Mouse (Mus musculus) heart, embryonic 11.5 days (tissue): ENCODE results near the gene Ssh2. TPM values are rescaled to one million over a fixed set of nuclear protein-coding genes. Genes with fewer than 3 reads are reported as not detected.
"Not testable (repeated sequence)": the region's sequence is repeated elsewhere in the genome, so short reads cannot be mapped to it uniquely, and the experiment has no call there.

ENCODE experiments used
- ATAC-seq: fragments of 200-750 bp; cut with Nextera tagmentation; replicated peaks from 2 replicates; pipeline ENCODE4 v1.8.0; 2017; ENCODE audit warnings: moderate library complexity; ENCODE audit not compliant: insufficient number of reproducible peaks, low FRiP score, low TSS enrichment
- H3K27ac ChIP-seq: fragments of 300-500 bp; sonication (generic); 2 replicates; pipeline ENCODE4 v1.5.1; 2014; ENCODE audit warnings: mild to moderate bottlenecking, low read depth, low read length
- H3K27me3 ChIP-seq: fragments of 300-500 bp; sonication (generic); 2 replicates; pipeline ENCODE4 v1.6.1; 2014; ENCODE audit warnings: mild to moderate bottlenecking, low read length, mixed read lengths; ENCODE audit not compliant: control insufficient read depth, insufficient read depth
- H3K36me3 ChIP-seq: fragments of 300-500 bp; sonication (generic); 2 replicates; pipeline ENCODE4 v1.6.1; 2014; ENCODE audit warnings: mild to moderate bottlenecking, low read length, moderate library complexity, mixed read lengths; ENCODE audit not compliant: control insufficient read depth, insufficient read depth
- H3K4me1 ChIP-seq: fragments of 300-500 bp; sonication (generic); 2 replicates; pipeline ENCODE4 v1.6.1; 2014; ENCODE audit warnings: low read length; ENCODE audit not compliant: control insufficient read depth, insufficient read depth
- H3K4me2 ChIP-seq: fragments of 300-500 bp; sonication (generic); 2 replicates; pipeline ENCODE4 v1.6.1; 2014; ENCODE audit warnings: mild to moderate bottlenecking, moderate library complexity
- H3K4me3 ChIP-seq: fragments of 300-500 bp; sonication (generic); 2 replicates; pipeline ENCODE4 v1.5.1; 2014; ENCODE audit warnings: low read depth, low read length
- H3K9ac ChIP-seq: fragments of 300-500 bp; sonication (generic); 2 replicates; pipeline ENCODE4 v1.6.1; 2014; ENCODE audit warnings: mild to moderate bottlenecking, low read depth, low read length, moderate library complexity
- H3K9me3 ChIP-seq: fragments of 300-500 bp; sonication (generic); replicated peaks from 2 replicates; pipeline ENCODE4 v1.6.1; 2016; ENCODE audit warnings: low read length; ENCODE audit not compliant: control insufficient read depth
- WGBS: fragments of 180-500 bp; shearing (Covaris S2); extraction: QIAGEN DNeasy Blood & Tissue Kit; methylation state at CpG from one replicate; pipeline ENCODE4 v1.1.7; 2014; ENCODE audit not compliant: insufficient replicate concordance; 5-methylcytosine and 5-hydroxymethylcytosine counted together
- polyA plus RNA-seq: library from polyadenylated mRNA; unstranded; fragments of >200 nt; fragmentation: Nextera tagmentation; extraction: Ambion mirVana; gene quantifications from 2 replicates; pipeline ENCODE4 v1.2.1, GENCODE M21; 2014

The Ssh2 gene
- polyA plus RNA-seq, 1 experiment from 2014 or later: 22.8 TPM

GRCm38 (mm10) chr11:77293673-77294072 lies 77.6 kb downstream of the Ssh2 start:
- not testable (repeated sequence) for H3K4me3 ChIP-seq, H3K27ac ChIP-seq, ATAC-seq, H3K4me1 ChIP-seq, H3K9me3 ChIP-seq, H3K4me2 ChIP-seq, H3K9ac ChIP-seq, H3K36me3 ChIP-seq, H3K27me3 ChIP-seq
- 90% methylated on average over 7 of the region's 11 CpGs for WGBS

DNA sequence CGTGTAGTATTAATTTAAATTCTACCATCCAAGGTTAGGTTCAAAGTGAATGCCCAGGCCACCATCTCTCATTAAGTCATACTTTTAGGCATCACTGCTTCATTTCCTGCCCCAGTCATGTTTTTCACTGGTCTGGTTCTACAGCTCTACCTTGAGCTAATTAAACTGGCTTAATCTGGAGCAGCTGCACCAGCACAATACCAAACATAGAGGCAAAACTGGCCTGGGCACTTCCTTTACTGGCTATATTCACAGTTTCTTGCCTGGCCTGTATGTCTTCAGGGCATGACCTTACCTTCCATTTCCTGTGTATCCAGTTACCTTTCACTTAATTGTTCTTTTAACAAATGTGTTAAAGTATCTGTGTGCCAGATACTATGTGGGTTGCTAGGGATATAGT lies 81.2 kb downstream of the Ssh2 start:
- Histone ChIP-seq H3K4me3 (no peak overlapping the region), H3K27me3 (no peaks in the 10 kb centered on the region), H3K9me3 (no peaks in the 10 kb centered on the region), H3K4me2 (no peak overlapping the region), H3K27ac (no peak overlapping the region), H3K36me3 (no peaks in the 10 kb centered on the region), H3K4me1 (no peaks in the 10 kb centered on the region), H3K9ac (no peak overlapping the region)
- no peak for ATAC-seq
- WGBS: 91% methylated on average over 1 of the region's 1 CpGs

GRCm38 (mm10) chr11:77307205-77307604 lies 91.1 kb downstream of the Ssh2 start:
- H3K4me1 ChIP-seq: no peaks in the 10 kb centered on the region
- no peaks in the 10 kb centered on the region for H3K9me3 ChIP-seq
- 56% methylated on average over 3 of the region's 3 CpGs for WGBS
- no peak for ATAC-seq
- no peak overlapping the region for H3K4me3 ChIP-seq
- no peak overlapping the region for H3K27ac ChIP-seq
- no peaks in the 10 kb centered on the region for H3K36me3 ChIP-seq
- H3K4me2 ChIP-seq: no peak overlapping the region
- H3K9ac ChIP-seq: no peak overlapping the region
- no peaks in the 10 kb centered on the region for H3K27me3 ChIP-seq

DNA sequence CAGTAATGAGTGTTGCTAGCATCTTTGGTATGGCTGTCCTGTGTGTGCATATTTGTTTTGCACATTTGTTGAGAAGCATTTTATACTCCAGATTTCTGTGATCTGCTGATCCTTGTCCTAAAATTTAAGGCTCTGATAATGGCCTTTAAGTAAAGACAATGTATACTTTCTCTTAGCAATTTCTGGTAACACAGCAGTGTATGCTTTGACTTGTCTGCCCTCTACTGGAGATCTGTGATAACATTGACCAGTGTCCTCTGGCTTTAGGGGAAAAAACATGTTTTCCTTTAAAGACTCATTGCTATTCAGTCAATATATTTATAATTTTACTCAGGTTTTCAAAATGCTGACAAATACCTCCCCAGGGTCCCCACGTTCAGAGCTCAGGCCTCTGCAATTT lies 92.4 kb downstream of the Ssh2 start:
- H3K9me3 ChIP-seq: no peaks in the 10 kb centered on the region
- 8% methylated on average over 1 of the region's 1 CpGs for WGBS
- H3K9ac ChIP-seq: no peak overlapping the region
- peaks cover under 1% of the 10 kb centered on the region for H3K4me1 ChIP-seq
- ATAC-seq: no peak
- no peak overlapping the region for H3K4me3 ChIP-seq
- no peak overlapping the region for H3K4me2 ChIP-seq
- no peak overlapping the region for H3K27ac ChIP-seq
- no peaks in the 10 kb centered on the region for H3K27me3 ChIP-seq
- no peaks in the 10 kb centered on the region for H3K36me3 ChIP-seq

DNA sequence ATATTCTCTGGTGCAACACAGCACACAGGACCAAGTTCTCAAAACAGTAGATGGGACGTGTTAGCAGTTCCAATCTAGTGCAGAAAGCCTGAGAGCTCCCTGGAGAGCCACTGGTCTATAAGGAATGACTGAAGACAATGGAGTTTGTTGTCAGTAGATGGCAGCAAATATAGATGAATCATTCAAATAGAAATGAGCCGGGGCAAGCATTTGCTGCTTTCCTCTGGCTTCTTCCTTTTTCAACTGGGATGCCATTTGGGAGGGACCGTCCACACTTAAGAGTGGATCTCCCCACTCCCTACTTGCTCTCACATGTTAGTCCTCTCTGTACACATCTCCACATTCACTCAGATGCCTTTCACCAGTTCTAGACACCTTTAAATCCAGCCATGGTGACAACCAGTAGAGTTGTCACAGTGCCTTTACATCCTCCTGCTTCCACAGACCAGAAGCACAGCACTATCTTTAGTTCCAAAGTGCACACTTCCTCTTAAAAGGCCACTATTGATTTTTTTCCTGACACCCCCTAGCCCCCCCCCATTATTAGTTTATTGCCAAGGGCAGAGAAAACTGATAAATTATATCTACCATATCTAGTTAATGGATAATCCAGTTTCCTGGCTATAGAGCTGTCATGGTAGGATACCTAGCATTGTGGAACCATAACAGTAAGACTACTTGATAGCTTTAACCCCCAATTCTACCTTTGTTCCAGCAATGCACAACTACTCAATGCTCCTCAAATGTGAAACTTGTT lies 101.8 kb downstream of the Ssh2 start:
- Histone ChIP-seq H3K36me3 (no peaks in the 10 kb centered on the region), H3K9ac (no peak overlapping the region), H3K27ac (no peak overlapping the region), H3K9me3 (no peaks in the 10 kb centered on the region), H3K4me1 (peaks cover 9% of the 10 kb centered on the region), H3K27me3 (no peaks in the 10 kb centered on the region), H3K4me2 (no peak overlapping the region), H3K4me3 (no peak overlapping the region)
- 36% methylated on average over 3 of the region's 3 CpGs for WGBS
- ATAC-seq: no peak

GRCm38 (mm10) chr11:77318478-77319118 lies 102.5 kb downstream of the Ssh2 start:
- H3K27me3 ChIP-seq: no peaks in the 10 kb centered on the region

DNA sequence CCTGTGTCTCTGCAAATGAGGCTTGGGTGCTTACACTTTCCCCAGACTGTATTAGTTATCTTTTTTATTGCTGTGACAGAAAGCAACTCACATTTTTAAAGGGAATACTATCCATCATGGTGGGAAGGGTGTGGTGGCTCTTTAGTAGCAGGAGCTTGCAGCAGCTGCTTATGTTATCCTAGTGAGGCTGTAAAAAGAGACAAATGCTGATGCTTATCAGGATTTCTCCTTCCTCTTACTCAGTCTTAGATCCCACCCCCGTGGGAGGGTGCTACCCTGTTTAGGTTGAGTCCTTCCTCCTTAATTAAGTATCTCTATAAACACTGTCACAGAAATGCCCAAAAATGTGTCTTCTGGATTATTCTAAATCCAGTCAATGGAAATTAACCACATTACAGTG lies 105.1 kb downstream of the Ssh2 start:
- no peak overlapping the region for H3K4me3 ChIP-seq
- H3K27me3 ChIP-seq: no peaks in the 10 kb centered on the region
- H3K9ac ChIP-seq: no peak overlapping the region
- 0 out of 2 replicates have a peak, but pooled peaks cover 3% of the 10 kb centered on the region for H3K4me1 ChIP-seq
- no peak for ATAC-seq
- no peak overlapping the region for H3K4me2 ChIP-seq
- H3K36me3 ChIP-seq: no peaks in the 10 kb centered on the region
- 43% methylated on average over 1 of the region's 1 CpGs for WGBS
- no peaks in the 10 kb centered on the region for H3K9me3 ChIP-seq
- no peak overlapping the region for H3K27ac ChIP-seq

More at GRCm38 (mm10) chr11:77318478-77319118, 102.5 kb downstream of the Ssh2 start:
- no peak for ATAC-seq
- no peak overlapping the region for H3K4me3 ChIP-seq
- H3K27ac ChIP-seq: no peak overlapping the region
- no peak overlapping the region for H3K4me2 ChIP-seq
- H3K4me1 ChIP-seq: peaks cover 8% of the 10 kb centered on the region; the same call in 1 of the 2 replicates
- no peak overlapping the region for H3K9ac ChIP-seq
- no peaks in the 10 kb centered on the region for H3K9me3 ChIP-seq
- H3K36me3 ChIP-seq: no peaks in the 10 kb centered on the region

GRCm38 (mm10) chr11:77330529-77330928 lies 114.4 kb downstream of the Ssh2 start:
- H3K9me3 ChIP-seq: no peaks in the 10 kb centered on the region
- 73% methylated on average over 2 of the region's 2 CpGs for WGBS
- no peaks in the 10 kb centered on the region for H3K27me3 ChIP-seq
- no peaks in the 10 kb centered on the region for H3K36me3 ChIP-seq
- H3K4me2 ChIP-seq: no peak overlapping the region
- no peak overlapping the region for H3K9ac ChIP-seq
- peaks cover 6% of the 10 kb centered on the region for H3K4me1 ChIP-seq
- no peak overlapping the region for H3K4me3 ChIP-seq
- no peak overlapping the region for H3K27ac ChIP-seq
- ATAC-seq: no peak

DNA sequence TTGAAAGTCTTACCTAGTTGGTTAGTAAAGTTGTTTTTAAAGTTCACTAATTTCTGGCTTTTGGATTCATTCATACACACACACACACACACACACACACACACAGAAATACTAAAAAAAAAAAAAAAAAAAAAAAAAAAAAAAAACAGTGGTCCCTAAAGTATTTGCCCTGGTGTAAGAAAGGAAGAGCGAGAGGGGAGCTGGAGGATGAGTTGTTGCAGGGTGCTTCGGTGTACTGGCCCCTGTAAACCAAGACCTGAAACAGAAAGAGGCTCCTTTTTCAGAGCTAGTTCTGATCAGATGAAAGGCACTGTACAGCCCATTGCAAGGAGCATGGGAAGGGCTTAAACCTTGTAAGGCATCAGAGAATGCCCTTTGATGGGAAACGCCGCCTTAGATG lies 131.2 kb downstream of the Ssh2 start:
- Histone ChIP-seq H3K4me3 (no peak overlapping the region), H3K27ac (no peak overlapping the region), H3K4me2 (peak overlapping the region; percentile 62; the same call in 1 of the 2 replicates), H3K9ac (no peak overlapping the region), H3K27me3 (no peaks in the 10 kb centered on the region), H3K36me3 (no peaks in the 10 kb centered on the region), H3K9me3 (no peaks in the 10 kb centered on the region), H3K4me1 (no peaks in the 10 kb centered on the region)
- no peak for ATAC-seq
- whole genome bisulfite sequencing: 71% methylated on average over 4 of the region's 4 CpGs
